Mouse (Mus musculus) left cerebral cortex, postnatal 4 days (tissue): ENCODE measurements around the gene H2afz. TPM values are rescaled to one million over a fixed set of nuclear protein-coding genes. Genes with fewer than 3 reads are reported as not detected.
A peak's percentile ranks its signal among the peaks of the same experiment; 100 is the strongest.

ENCODE experiments used
- DNase-seq: peaks from one replicate; pipeline ENCODE4 v3.0.0-alpha.2; 2022
- intact Hi-C: fragments of 180-260 bp; cut with DNase I; formaldehyde crosslinking; loops from one replicate; pipeline ENCODE4 v1.15.1; 2025
- total RNA-seq, 2 experiments: library from RNA; stranded (reverse); gene quantifications; 2 replicates each; pipeline ENCODE4 v1.2.3; 2021

H2afz gene
- total RNA-seq, 2 experiments from 2014 or later, result 187 to 226 TPM

- DNase-seq, result no peak
- intact Hi-C loops, result no loop called here
Measured at GRCm38 (mm10) chr3:137862600-137862999, 1.7 kb upstream of the H2afz start.

- intact Hi-C loops, result no loop called here
- no peak for DNase-seq
Measured at GRCm38 (mm10) chr3:137863330-137864123, 760 bp upstream of the H2afz start.

- DNase-seq, result peak; percentile 93
Measured at GRCm38 (mm10) chr3:137864988-137865982, 998 bp downstream of the H2afz start.

GRCm38 (mm10) chr3:137867133-137867436 is 2.8 kb downstream of the H2afz start:
- DNase-seq, result no peak
- intact Hi-C loops, result loop anchor here (5.0 kb wide), 2 partner anchors 50 to 275 kb away; partner anchors contain the start of genes Lamtor3, Mttp and Trmt10a

More at GRCm38 (mm10) chr3:137864988-137865982, 998 bp downstream of the H2afz start:
- intact Hi-C loops, result loop anchor here (5.0 kb wide), 2 partner anchors 52 to 277 kb away; partner anchors contain the start of genes Lamtor3, Mttp and Trmt10a

- intact Hi-C loops, result loop anchor here (5.0 kb wide), 2 partner anchors 50 to 275 kb away; partner anchors contain the start of genes Lamtor3, Mttp and Trmt10a
- peak; percentile 56 for DNase-seq
Measured at GRCm38 (mm10) chr3:137867437-137868093, 3.3 kb downstream of the H2afz start, which contains the start of gene Dnajb14. TSS of gene Dnajb14 (plus strand) at chr3:137867675.

- intact Hi-C loops, result loop anchor here (5.0 kb wide), 2 partner anchors 49 to 274 kb away; partner anchors contain the start of genes Lamtor3, Mttp and Trmt10a
Measured at GRCm38 (mm10) chr3:137868094-137868913, 4.0 kb downstream of the H2afz start.

GRCm38 (mm10) chr3:137869395-137869794 is 5.1 kb downstream of the H2afz start:
- no peak for DNase-seq
- intact Hi-C loops, result loop anchor here (5.0 kb wide), 2 partner anchors 48 to 273 kb away; partner anchors contain the start of genes Lamtor3, Mttp and Trmt10a

More at GRCm38 (mm10) chr3:137868094-137868913, 4.0 kb downstream of the H2afz start:
- no peak for DNase-seq

- intact Hi-C loops, result no loop called here
- no peak for DNase-seq
Measured at GRCm38 (mm10) chr3:137879313-137879712, 15.0 kb downstream of the H2afz start.

- intact Hi-C loops, result no loop called here
- no peak for DNase-seq
Measured at GRCm38 (mm10) chr3:137880109-137880748, 15.9 kb downstream of the H2afz start.

GRCm38 (mm10) chr3:137881093-137881492 is 16.8 kb downstream of the H2afz start:
- intact Hi-C loops, result no loop called here
- DNase-seq, result no peak

- intact Hi-C loops, result no loop called here
- DNase-seq, result no peak
Measured at GRCm38 (mm10) chr3:137887961-137888360, 23.7 kb downstream of the H2afz start.

- peak; percentile 21 for DNase-seq
- intact Hi-C loops, result no loop called here
Measured at GRCm38 (mm10) chr3:137891089-137891488, 26.8 kb downstream of the H2afz start.

GRCm38 (mm10) chr3:137892118-137892517 is 27.8 kb downstream of the H2afz start:
- no peak for DNase-seq
- intact Hi-C loops, result no loop called here

GRCm38 (mm10) chr3:137893789-137894188 is 29.5 kb downstream of the H2afz start:
- intact Hi-C loops, result no loop called here

GRCm38 (mm10) chr3:137895196-137895595 is 30.9 kb downstream of the H2afz start:
- DNase-seq, result no peak
- intact Hi-C loops, result no loop called here

More at GRCm38 (mm10) chr3:137893789-137894188, 29.5 kb downstream of the H2afz start:
- no peak for DNase-seq

GRCm38 (mm10) chr3:137896386-137896785 is 32.1 kb downstream of the H2afz start:
- intact Hi-C loops, result no loop called here
- no peak for DNase-seq

GRCm38 (mm10) chr3:137896867-137897266 is 32.6 kb downstream of the H2afz start:
- no peak for DNase-seq
- intact Hi-C loops, result no loop called here

- no peak for DNase-seq
- intact Hi-C loops, result no loop called here
Measured at GRCm38 (mm10) chr3:137897685-137898084, 33.4 kb downstream of the H2afz start.

GRCm38 (mm10) chr3:137900149-137900548 is 35.9 kb downstream of the H2afz start:
- intact Hi-C loops, result no loop called here
- DNase-seq, result no peak
